Mouse (Mus musculus) lung, adult 2 months (tissue): ENCODE results near the gene Acer1.

ENCODE experiments used
- CTCF ChIP-seq: fragments of 200-500 bp; IDR thresholded peaks from 2 replicates; pipeline ENCODE4 v1.5.1; 2011; ENCODE audit warnings: mild to moderate bottlenecking, low read length, control low read depth; ENCODE audit not compliant: insufficient read depth
- POLR2A ChIP-seq: fragments of 200-500 bp; IDR thresholded peaks from 2 replicates; pipeline ENCODE4 v1.6.1; 2011; ENCODE audit warnings: low read depth, mild to moderate bottlenecking, control low read depth, low read length, borderline replicate concordance; ENCODE audit errors: extremely low read depth

DNA sequence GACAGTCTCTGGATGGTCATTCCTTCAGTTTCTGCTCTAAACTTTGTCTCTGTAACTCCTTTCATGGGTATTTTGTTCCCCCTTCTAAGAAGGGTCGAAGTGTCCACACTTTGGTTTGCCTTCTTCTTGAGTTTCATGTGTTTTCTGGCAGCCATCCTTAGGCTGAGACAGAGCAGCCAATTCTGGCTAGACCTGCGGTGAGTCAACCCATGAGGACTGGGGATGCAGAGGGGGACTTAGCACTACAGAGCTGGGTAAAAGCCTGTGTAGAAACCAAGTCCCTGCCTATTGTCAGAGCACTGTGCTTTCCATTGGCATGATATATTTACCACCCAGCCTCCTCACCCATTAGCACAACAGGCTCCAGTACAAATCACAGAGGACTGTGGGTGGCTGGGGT, 64.8 kb downstream of the Acer1 start:
- TF ChIP-seq CTCF, result no peak
- no peak for TF ChIP-seq POLR2A
